Mouse (Mus musculus): ENCODE measurements at regions not wholly inside any gene's neighbourhood (a gene's known extent, or its start where the extent isn't known, plus 50 kb on each side); places are given as distances from the start of the nearest gene placed in this dataset.

- TF ChIP-seq POLR2A (IDR thresholded peaks at IDR 0.05; ENCODE audit: extremely low read depth, insufficient read depth, low read length) (no peak), CTCF (IDR thresholded peaks at IDR 0.05; ENCODE audit: low read depth, low read length) (no peak)
Measured at GRCm38 (mm10) chr5:49662096-49662495, 137.4 kb upstream of the Kcnip4 start.

All from liver, adult 2 months (tissue).